Mouse (Mus musculus) forebrain, embryonic 14.5 days (tissue): ENCODE measurements around the gene Gm38655. TPM values are rescaled to one million over a fixed set of nuclear protein-coding genes. Genes with fewer than 3 reads are reported as not detected.
A peak's percentile ranks its signal among the peaks of the same experiment; 100 is the strongest.

ENCODE experiments used
- ATAC-seq: fragments of 200-750 bp; cut with Nextera tagmentation; 2 replicates; pipeline ENCODE4 v1.8.0; 2017; ENCODE audit warnings: mild to moderate bottlenecking, moderate library complexity
- DNase-seq: peaks from one replicate; pipeline ENCODE4 v3.0.0-alpha.2; 2015; ENCODE audit warnings: low spot score
- H3K27ac ChIP-seq: fragments of 300-500 bp; sonication (generic); 2 replicates; pipeline ENCODE4 v1.5.1; 2014; ENCODE audit warnings: low read depth, mild to moderate bottlenecking, control low read depth, low read length, moderate library complexity
- H3K27me3 ChIP-seq: fragments of 300-500 bp; sonication (generic); replicated peaks from 2 replicates; pipeline ENCODE4 v1.6.1; 2014; ENCODE audit warnings: low read length, control low read depth, mixed read lengths; ENCODE audit not compliant: control insufficient read depth, insufficient read depth
- H3K36me3 ChIP-seq: fragments of 300-500 bp; sonication (generic); 2 replicates; pipeline ENCODE4 v1.6.1; 2014; ENCODE audit warnings: low read length, control low read depth; ENCODE audit not compliant: control insufficient read depth, insufficient read depth
- H3K4me1 ChIP-seq: fragments of 300-500 bp; sonication (generic); 2 replicates; pipeline ENCODE4 v1.6.1; 2014; ENCODE audit warnings: antibody characterized with exemption, low read length, control low read depth; ENCODE audit not compliant: control insufficient read depth, insufficient read depth
- H3K4me2 ChIP-seq: fragments of 300-500 bp; sonication (generic); 2 replicates; pipeline ENCODE4 v1.6.1; 2014; ENCODE audit warnings: mild to moderate bottlenecking, control low read depth, low read length
- H3K4me3 ChIP-seq: fragments of 300-500 bp; sonication (generic); 2 replicates; pipeline ENCODE4 v1.5.1; 2014; ENCODE audit warnings: low read depth, low read length, control low read depth
- H3K9ac ChIP-seq: fragments of 300-500 bp; sonication (generic); 2 replicates; pipeline ENCODE4 v1.6.1; 2014; ENCODE audit warnings: mild to moderate bottlenecking, low read length, control low read depth, moderate library complexity
- H3K9me3 ChIP-seq: fragments of 300-500 bp; sonication (generic); replicated peaks from 2 replicates; pipeline ENCODE4 v1.6.1; 2016; ENCODE audit warnings: low read length, control low read depth, mixed read lengths; ENCODE audit not compliant: control insufficient read depth
- WGBS: fragments of 180-500 bp; shearing (Covaris S2); extraction: QIAGEN DNeasy Blood & Tissue Kit; methylation state at CpG from one replicate; pipeline ENCODE4 v1.1.7; 2014; 5-methylcytosine and 5-hydroxymethylcytosine counted together
- polyA plus RNA-seq: library from polyadenylated mRNA; unstranded; fragments of >200 nt; fragmentation: Nextera tagmentation; extraction: Ambion mirVana; gene quantifications from 2 replicates; pipeline ENCODE4 v1.2.1, GENCODE M21; 2014

Gm38655 gene
- polyA plus RNA-seq, 1 experiment from 2014 or later: not detected

DNA sequence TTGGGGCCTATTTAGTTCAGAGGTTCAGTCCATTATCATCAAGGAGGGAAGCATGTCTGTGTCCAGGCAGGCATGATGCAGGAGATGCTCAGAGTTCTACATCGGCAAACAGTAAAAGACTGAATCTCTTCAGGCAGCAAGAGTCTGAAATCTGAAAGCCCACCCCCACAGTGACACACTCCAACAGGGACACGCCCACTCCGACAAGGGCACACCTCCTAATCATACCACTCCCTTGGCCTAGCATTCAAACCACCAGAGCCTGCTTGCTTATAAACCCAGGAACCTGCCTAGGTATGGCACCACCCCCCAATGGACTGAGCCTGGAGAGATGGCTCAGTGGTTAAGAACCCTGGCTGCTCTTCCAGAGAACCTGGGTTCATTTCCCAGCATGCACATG, 40.2 kb upstream of the Gm38655 start:
- H3K27ac ChIP-seq: no peak overlapping the region
- H3K4me3 ChIP-seq: no peak overlapping the region
- H3K4me2 ChIP-seq: no peak overlapping the region
- peaks cover 63% of the 10 kb centered on the region for H3K36me3 ChIP-seq
- no peaks in the 10 kb centered on the region for H3K4me1 ChIP-seq
- no peak for DNase-seq
- no peak for ATAC-seq
- no peak overlapping the region for H3K9ac ChIP-seq
- WGBS: 79% methylated on average over 3 of the region's 3 CpGs
- no peaks in the 10 kb centered on the region for H3K27me3 ChIP-seq
- H3K9me3 ChIP-seq: no peaks in the 10 kb centered on the region

DNA sequence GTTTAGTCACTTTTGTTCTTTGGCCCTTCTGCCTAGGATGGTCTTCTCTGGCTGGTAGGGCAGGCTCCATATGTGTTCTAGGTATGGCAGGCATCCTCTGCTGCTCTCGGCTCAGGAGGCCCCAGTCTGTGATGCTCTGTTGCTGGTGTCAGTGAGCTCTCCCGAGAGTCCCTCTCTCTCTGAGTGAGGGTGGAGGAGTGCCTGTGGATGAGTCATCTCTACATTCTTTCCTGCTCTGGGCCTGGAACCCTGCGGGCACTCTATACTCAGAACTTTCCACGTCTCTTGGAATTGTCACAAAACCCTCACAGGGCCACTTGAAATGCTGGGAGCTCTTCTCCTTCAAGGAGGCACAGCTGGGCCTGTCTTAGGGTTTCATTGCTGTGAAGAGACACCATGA, 36.4 kb upstream of the Gm38655 start:
- peaks cover 82% of the 10 kb centered on the region for H3K36me3 ChIP-seq

GRCm38 (mm10) chr17:25210680-25211466, 35.6 kb upstream of the Gm38655 start:
- ATAC-seq (no peak), DNase-seq (peak; percentile 8)
- Histone ChIP-seq H3K4me2 (no peak overlapping the region), H3K27ac (peak overlapping the region; percentile 9; the same call in 1 of the 2 replicates), H3K4me1 (no peaks in the 10 kb centered on the region), H3K27me3 (no peaks in the 10 kb centered on the region), H3K4me3 (no peak overlapping the region), H3K36me3 (peaks cover 81% of the 10 kb centered on the region), H3K9me3 (no peaks in the 10 kb centered on the region), H3K9ac (no peak overlapping the region)
- 86% methylated on average over 15 of the region's 15 CpGs for WGBS

More for the DNA sequence above, 36.4 kb upstream of the Gm38655 start:
- Histone ChIP-seq H3K27ac (no peak overlapping the region), H3K9ac (no peak overlapping the region), H3K27me3 (no peaks in the 10 kb centered on the region), H3K4me1 (no peaks in the 10 kb centered on the region), H3K4me2 (no peak overlapping the region), H3K4me3 (no peak overlapping the region), H3K9me3 (no peaks in the 10 kb centered on the region)
- no peak for ATAC-seq
- no peak for DNase-seq
- WGBS: 90% methylated on average over 4 of the region's 4 CpGs

- H3K36me3 ChIP-seq: peaks cover 79% of the 10 kb centered on the region
- H3K9ac ChIP-seq: no peak overlapping the region
- H3K4me1 ChIP-seq: no peaks in the 10 kb centered on the region
- 95% methylated on average over 4 of the region's 4 CpGs for WGBS
- no peak overlapping the region for H3K4me3 ChIP-seq
- DNase-seq (no peak), ATAC-seq (no peak)
- H3K27ac ChIP-seq: no peak overlapping the region
- no peak overlapping the region for H3K4me2 ChIP-seq
- no peaks in the 10 kb centered on the region for H3K27me3 ChIP-seq
- no peaks in the 10 kb centered on the region for H3K9me3 ChIP-seq
Measured at GRCm38 (mm10) chr17:25210006-25210405, 34.7 kb upstream of the Gm38655 start.

GRCm38 (mm10) chr17:25202401-25202800, 27.1 kb upstream of the Gm38655 start:
- Histone ChIP-seq H3K9me3 (no peaks in the 10 kb centered on the region), H3K27ac (no peak overlapping the region), H3K27me3 (no peaks in the 10 kb centered on the region), H3K9ac (no peak overlapping the region), H3K36me3 (peaks cover 72% of the 10 kb centered on the region), H3K4me3 (no peak overlapping the region), H3K4me1 (no peaks in the 10 kb centered on the region), H3K4me2 (no peak overlapping the region)
- 88% methylated on average over 4 of the region's 4 CpGs for WGBS
- ATAC-seq (no peak), DNase-seq (no peak)

- peaks cover 18% of the 10 kb centered on the region for H3K4me1 ChIP-seq
- H3K4me2 ChIP-seq: peak overlapping the region; percentile 94
- H3K27me3 ChIP-seq: no peaks in the 10 kb centered on the region
- peak overlapping the region; percentile 99 for H3K4me3 ChIP-seq
- H3K9ac ChIP-seq: peak overlapping the region; percentile 89
- WGBS: 4% methylated on average over 16 of the region's 16 CpGs
- DNase-seq (no peak), ATAC-seq (no peak)
- no peaks in the 10 kb centered on the region for H3K9me3 ChIP-seq
- H3K36me3 ChIP-seq: peaks cover 22% of the 10 kb centered on the region
- H3K27ac ChIP-seq: no peak overlapping the region
Measured at GRCm38 (mm10) chr17:25189091-25189490, 13.8 kb upstream of the Gm38655 start.

DNA sequence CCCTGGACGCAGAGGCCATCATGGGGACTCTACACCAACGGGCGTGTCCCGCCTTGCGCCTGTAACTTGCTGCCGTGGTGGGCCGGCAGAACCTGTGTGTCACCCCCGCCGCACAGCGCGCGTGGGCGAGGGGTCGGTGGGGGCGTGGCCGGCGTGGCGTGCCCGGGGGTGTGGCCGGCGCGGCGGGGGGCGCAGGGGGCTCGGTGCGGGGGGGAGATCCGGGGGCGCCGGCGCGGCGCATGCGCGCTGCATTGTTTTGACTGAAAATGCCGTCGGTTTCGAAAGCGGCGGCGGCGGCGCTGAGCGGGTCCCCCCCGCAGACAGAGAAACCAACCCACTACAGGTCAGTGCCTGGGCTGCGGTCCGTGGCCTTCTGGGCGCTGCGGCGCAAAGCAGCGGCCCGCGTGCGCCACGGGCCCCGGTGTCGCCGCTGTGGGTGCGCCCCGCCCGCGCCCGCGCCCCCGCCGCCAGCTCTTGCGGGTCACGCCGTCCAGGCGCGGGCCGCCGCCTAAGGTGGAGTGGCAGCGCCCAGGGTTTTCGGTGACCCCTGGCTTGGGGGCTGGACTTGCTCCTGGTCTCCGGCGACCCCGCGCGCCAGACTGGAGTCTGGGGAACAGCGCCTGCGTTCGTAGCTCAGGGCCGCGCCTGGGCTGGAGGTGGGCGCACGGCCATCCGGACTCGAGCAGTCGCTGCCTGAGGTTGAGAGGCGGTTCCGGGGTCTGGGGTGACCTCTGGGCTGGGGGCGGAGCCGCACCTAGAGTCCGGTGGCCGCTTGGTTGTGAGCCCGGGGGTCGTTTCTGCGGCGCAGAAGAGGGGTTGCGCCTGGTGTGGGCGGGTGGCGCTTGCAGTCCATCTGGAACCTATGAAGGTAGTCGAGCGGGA, 13.1 kb upstream of the Gm38655 start, which contains the start of gene Unkl:
Gene Unkl (plus strand): TSS at position 248 of the 882 bp plus-strand sequence.
- Histone ChIP-seq H3K36me3 (peaks cover 15% of the 10 kb centered on the region), H3K4me3 (peak within 1 kb of the TSS; percentile 99), H3K27me3 (no peaks in the 10 kb centered on the region), H3K4me2 (peak within 1 kb of the TSS; percentile 94), H3K4me1 (peaks cover 22% of the 10 kb centered on the region), H3K9me3 (no peaks in the 10 kb centered on the region), H3K9ac (peak within 1 kb of the TSS; percentile 89), H3K27ac (peak within 1 kb of the TSS; percentile 60)
- DNase-seq: peak; percentile 73
- WGBS: under 1% methylated on average over 100 of the region's 104 CpGs
- peak; percentile 33 for ATAC-seq

- H3K27ac ChIP-seq: no peak overlapping the region
- H3K4me1 ChIP-seq: peaks cover 22% of the 10 kb centered on the region
- WGBS: 6% methylated on average over 11 of the region's 11 CpGs
- H3K9ac ChIP-seq: peak overlapping the region; percentile 89
- no peak for DNase-seq
- peaks cover 15% of the 10 kb centered on the region for H3K36me3 ChIP-seq
- H3K27me3 ChIP-seq: no peaks in the 10 kb centered on the region
- no peak for ATAC-seq
- H3K9me3 ChIP-seq: no peaks in the 10 kb centered on the region
- H3K4me2 ChIP-seq: peak overlapping the region; percentile 94
- peak overlapping the region; percentile 99 for H3K4me3 ChIP-seq
Measured at GRCm38 (mm10) chr17:25187784-25188149, 12.5 kb upstream of the Gm38655 start.
